Mouse (Mus musculus): ENCODE results near the gene Gpat3. TPM values are rescaled to one million over a fixed set of nuclear protein-coding genes. Genes with fewer than 3 reads are reported as not detected.

Gene Gpat3
- polyA plus RNA-seq, 1 experiment from 2014 or later, result 1.6 TPM

DNA sequence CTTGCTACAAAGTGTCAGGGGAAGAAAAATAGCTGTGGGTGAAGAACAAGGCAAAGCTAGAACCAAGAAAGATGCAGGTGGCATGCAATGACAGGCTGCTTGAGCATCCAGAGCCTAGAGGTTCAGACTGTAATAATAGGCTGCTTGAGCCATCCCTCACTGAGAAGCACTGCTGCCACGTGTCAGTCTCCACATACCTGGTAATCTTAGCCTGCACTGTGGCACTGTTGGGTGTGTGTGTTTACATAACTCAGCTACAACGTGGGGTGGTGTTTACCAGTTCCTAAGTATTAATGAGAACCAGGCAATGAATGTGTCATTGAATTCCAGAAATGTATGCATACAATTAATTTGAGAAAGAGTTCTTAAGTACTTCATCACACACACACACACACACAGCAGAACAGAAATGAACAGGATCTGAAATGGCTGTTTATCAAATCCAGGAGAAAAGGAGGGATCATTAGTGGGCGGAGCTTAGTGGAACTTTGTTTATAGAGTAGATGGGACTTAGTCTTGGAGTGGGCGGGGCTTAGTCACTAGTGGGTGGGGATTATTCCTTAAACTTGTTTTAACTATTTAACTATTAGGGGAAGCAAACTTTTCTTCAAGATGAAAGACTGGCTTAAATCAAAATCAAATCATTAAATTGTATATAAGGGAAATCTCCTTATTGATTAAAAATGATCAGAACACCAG, 23.8 kb downstream of the Gpat3 start:
- Histone ChIP-seq H3K9ac (ENCODE audit: low read depth, low read length) (no peak overlapping the region), H3K4me1 (ENCODE audit: control insufficient read depth, insufficient read depth, low read depth, low read length) (no peaks in the 10 kb centered on the region), H3K27me3 (replicated peaks; ENCODE audit: control insufficient read depth, insufficient read depth, low read length) (no peaks in the 10 kb centered on the region), H3K4me3 (ENCODE audit: low read length) (no peak overlapping the region), H3K9me3 (ENCODE audit: control insufficient read depth, low read length) (no peaks in the 10 kb centered on the region), H3K27ac (ENCODE audit: low read depth, low read length) (no peak overlapping the region), H3K36me3 (ENCODE audit: control insufficient read depth, insufficient read depth, low read length) (no peaks in the 10 kb centered on the region), H3K4me2 (ENCODE audit: low read length) (no peak overlapping the region)
- 77% methylated on average over 4 of the region's 4 CpGs for WGBS
- ATAC-seq, result no peak

DNA sequence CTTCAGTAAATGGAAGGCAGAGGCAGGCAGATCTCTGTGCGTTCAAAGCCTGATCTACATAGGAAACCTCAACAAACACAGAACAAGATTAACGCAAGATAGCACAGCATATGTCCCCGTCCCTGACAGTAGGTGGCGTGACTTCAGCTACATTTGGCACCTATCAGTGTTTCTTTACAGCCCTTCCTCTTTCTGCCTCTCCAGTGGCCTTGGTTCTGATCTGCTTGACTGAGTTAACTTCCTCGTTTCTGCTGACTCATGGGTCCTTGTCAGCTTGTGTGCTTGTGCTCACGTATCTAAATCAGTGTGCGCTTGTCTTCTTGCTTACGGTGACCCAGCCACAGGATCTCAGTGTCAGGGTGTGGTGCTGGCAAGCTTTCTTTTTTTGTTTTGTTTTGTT, 26.5 kb downstream of the Gpat3 start:
- H3K4me3 ChIP-seq (ENCODE audit: low read length), result no peak overlapping the region
- H3K4me1 ChIP-seq (ENCODE audit: control insufficient read depth, insufficient read depth, low read depth, low read length), result no peaks in the 10 kb centered on the region
- H3K9ac ChIP-seq (ENCODE audit: low read depth, low read length), result no peak overlapping the region
- H3K36me3 ChIP-seq (ENCODE audit: control insufficient read depth, insufficient read depth, low read length), result no peaks in the 10 kb centered on the region
- no peak overlapping the region for H3K27ac ChIP-seq (ENCODE audit: low read depth, low read length)
- no peak overlapping the region for H3K4me2 ChIP-seq (ENCODE audit: low read length)
- H3K9me3 ChIP-seq (ENCODE audit: control insufficient read depth, low read length), result no peaks in the 10 kb centered on the region
- H3K27me3 ChIP-seq (replicated peaks; ENCODE audit: control insufficient read depth, insufficient read depth, low read length), result no peaks in the 10 kb centered on the region
- ATAC-seq, result no peak
- WGBS, result 85% methylated on average over 8 of the region's 8 CpGs

DNA sequence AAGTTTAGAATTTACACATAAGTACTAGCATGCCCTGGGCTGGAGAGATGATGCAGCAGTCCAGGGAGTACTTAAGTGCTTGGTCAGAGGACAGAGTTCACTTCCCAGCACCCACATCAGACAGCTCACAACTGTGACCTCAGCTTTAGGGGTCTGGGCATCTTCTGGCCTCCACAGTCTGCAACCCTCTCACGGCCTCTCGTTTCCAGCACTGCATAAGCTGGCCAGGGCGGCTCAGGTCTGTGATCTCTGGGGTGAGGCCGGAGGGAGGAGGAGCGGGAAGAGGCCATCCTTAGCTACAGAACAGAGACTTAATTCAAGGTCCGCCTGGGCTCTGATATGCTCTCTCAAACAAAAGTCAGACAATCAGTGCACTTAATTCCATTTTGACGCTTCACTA, 29.2 kb downstream of the Gpat3 start:
- no peaks in the 10 kb centered on the region for H3K9me3 ChIP-seq (ENCODE audit: control insufficient read depth, low read length)
- H3K36me3 ChIP-seq (ENCODE audit: control insufficient read depth, insufficient read depth, low read length), result no peaks in the 10 kb centered on the region
- H3K4me3 ChIP-seq (ENCODE audit: low read length), result no peak overlapping the region
- no peak for ATAC-seq
- no peak overlapping the region for H3K4me2 ChIP-seq (ENCODE audit: low read length)
- H3K9ac ChIP-seq (ENCODE audit: low read depth, low read length), result no peak overlapping the region
- no peak overlapping the region for H3K27ac ChIP-seq (ENCODE audit: low read depth, low read length)
- no peaks in the 10 kb centered on the region for H3K27me3 ChIP-seq (replicated peaks; ENCODE audit: control insufficient read depth, insufficient read depth, low read length)
- 62% methylated on average over 7 of the region's 7 CpGs for WGBS
- H3K4me1 ChIP-seq (ENCODE audit: control insufficient read depth, insufficient read depth, low read depth, low read length), result no peaks in the 10 kb centered on the region

DNA sequence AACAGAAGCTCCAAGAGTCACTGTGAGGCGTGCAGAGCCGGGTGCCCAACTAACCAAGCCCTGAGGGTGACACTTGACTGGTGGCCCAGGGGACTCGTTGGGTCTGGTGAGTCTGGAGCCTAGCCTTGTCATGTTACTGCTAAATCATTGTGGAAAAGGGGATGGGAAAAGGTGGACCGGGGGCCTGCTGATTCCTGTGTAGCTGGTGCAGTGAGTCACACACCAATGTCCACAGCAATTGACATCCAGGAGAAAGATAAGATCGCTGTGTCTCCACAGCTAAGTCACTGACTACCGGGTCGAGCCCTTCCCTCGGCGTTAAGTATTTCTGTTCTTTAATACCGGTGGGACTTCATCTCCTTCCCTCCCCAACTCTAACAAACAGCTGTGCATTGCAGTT, 29.7 kb downstream of the Gpat3 start:
- Histone ChIP-seq H3K27me3 (replicated peaks; ENCODE audit: control insufficient read depth, insufficient read depth, low read length) (no peaks in the 10 kb centered on the region), H3K36me3 (ENCODE audit: control insufficient read depth, insufficient read depth, low read length) (no peaks in the 10 kb centered on the region), H3K9ac (ENCODE audit: low read depth, low read length) (no peak overlapping the region), H3K4me1 (ENCODE audit: control insufficient read depth, insufficient read depth, low read depth, low read length) (no peaks in the 10 kb centered on the region), H3K9me3 (ENCODE audit: control insufficient read depth, low read length) (no peaks in the 10 kb centered on the region), H3K4me3 (ENCODE audit: low read length) (no peak overlapping the region), H3K27ac (ENCODE audit: low read depth, low read length) (no peak overlapping the region), H3K4me2 (ENCODE audit: low read length) (no peak overlapping the region)
- WGBS, result 84% methylated on average over 10 of the region's 10 CpGs
- no peak for ATAC-seq

DNA sequence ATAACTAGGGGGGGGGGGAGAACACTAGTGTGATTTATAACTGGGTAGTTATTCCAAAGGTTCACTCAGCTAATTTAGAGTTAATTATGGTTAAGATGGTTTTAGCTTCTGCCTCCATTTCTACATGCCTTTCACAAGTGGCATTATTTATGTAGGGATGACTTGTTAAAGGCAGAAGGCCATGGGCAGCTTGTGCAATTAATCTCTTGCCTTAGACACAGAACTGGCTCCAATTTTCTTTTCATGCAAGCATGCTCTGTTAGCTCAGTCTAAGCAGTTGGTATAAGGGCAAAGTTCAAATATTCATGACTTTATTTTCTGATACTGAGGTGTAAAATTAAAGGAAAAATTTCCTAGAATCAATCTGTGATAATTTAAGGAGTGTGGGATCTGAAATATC, 31.5 kb downstream of the Gpat3 start:
- no peak overlapping the region for H3K4me3 ChIP-seq (ENCODE audit: low read length)
- no peaks in the 10 kb centered on the region for H3K36me3 ChIP-seq (ENCODE audit: control insufficient read depth, insufficient read depth, low read length)
- no peak overlapping the region for H3K27ac ChIP-seq (ENCODE audit: low read depth, low read length)
- H3K27me3 ChIP-seq (replicated peaks; ENCODE audit: control insufficient read depth, insufficient read depth, low read length), result no peaks in the 10 kb centered on the region
- H3K4me1 ChIP-seq (ENCODE audit: control insufficient read depth, insufficient read depth, low read depth, low read length), result no peaks in the 10 kb centered on the region
- no peak overlapping the region for H3K9ac ChIP-seq (ENCODE audit: low read depth, low read length)
- no peaks in the 10 kb centered on the region for H3K9me3 ChIP-seq (ENCODE audit: control insufficient read depth, low read length)
- H3K4me2 ChIP-seq (ENCODE audit: low read length), result no peak overlapping the region
- no peak for ATAC-seq

DNA sequence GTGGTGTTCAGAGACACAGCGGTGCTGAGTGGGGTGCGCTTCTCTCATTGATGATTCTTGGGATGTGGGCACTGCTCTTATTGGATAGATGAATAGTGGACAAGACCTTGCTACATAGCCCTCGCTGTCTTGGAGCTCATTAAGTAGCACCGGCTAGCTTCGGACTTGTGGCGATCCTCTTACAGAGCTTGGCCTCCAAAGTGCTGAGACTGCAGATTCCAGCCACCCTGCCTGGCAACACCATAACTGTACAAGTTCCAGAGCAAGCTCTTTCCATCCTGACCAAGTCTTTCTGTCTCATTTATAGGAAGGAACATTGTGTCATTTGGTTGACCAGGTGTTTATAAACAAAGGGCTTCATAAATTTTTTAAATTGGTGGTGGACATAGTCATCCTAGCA, 39.7 kb downstream of the Gpat3 start:
- Histone ChIP-seq H3K27ac (ENCODE audit: low read depth, low read length) (no peak overlapping the region), H3K36me3 (ENCODE audit: control insufficient read depth, insufficient read depth, low read length) (no peaks in the 10 kb centered on the region), H3K4me3 (ENCODE audit: low read length) (no peak overlapping the region), H3K9me3 (ENCODE audit: control insufficient read depth, low read length) (no peaks in the 10 kb centered on the region), H3K9ac (ENCODE audit: low read depth, low read length) (no peak overlapping the region), H3K27me3 (replicated peaks; ENCODE audit: control insufficient read depth, insufficient read depth, low read length) (no peaks in the 10 kb centered on the region), H3K4me2 (ENCODE audit: low read length) (no peak overlapping the region), H3K4me1 (ENCODE audit: control insufficient read depth, insufficient read depth, low read depth, low read length) (no peaks in the 10 kb centered on the region)
- ATAC-seq, result no peak
- WGBS, result 70% methylated on average over 6 of the region's 6 CpGs

DNA sequence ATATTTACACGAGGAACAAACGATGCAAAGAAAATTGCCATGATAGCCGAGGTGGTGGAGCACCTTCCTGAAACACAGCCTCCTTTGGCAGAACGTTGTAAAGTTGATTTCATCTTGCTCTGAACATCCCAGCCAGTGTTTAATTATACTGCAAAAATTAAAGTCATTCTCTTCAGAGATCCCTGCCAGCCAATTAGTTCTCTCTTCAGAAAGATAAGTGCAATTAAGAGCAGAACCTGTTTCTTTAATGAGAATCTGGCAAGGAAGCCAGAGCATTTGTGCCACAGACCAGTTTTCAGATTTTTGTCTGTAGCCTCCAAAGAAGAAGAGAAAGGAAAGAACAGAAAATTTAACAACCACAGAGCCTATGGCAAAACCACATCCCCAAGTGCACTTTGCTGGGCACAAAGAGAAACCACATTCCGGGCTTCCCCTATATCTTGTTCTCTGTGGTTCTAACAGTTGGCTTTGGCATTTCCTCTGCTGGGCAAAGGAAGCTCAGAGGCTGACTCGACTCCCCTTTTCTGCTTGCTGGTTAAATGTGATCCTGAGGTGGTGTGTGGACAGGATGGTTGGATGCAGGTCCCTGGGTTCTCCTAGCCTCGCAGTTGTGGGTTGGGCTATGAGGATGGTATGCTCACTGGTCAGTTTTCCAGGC, 40.9 kb downstream of the Gpat3 start:
- WGBS, result 76% methylated on average over 7 of the region's 7 CpGs
- Histone ChIP-seq H3K4me3 (ENCODE audit: low read length) (no peak overlapping the region), H3K4me1 (ENCODE audit: control insufficient read depth, insufficient read depth, low read depth, low read length) (no peaks in the 10 kb centered on the region), H3K27me3 (replicated peaks; ENCODE audit: control insufficient read depth, insufficient read depth, low read length) (no peaks in the 10 kb centered on the region), H3K9ac (ENCODE audit: low read depth, low read length) (no peak overlapping the region), H3K9me3 (ENCODE audit: control insufficient read depth, low read length) (peaks cover 4% of the 10 kb centered on the region; the same call in 1 of the 2 replicates), H3K27ac (ENCODE audit: low read depth, low read length) (no peak overlapping the region), H3K36me3 (ENCODE audit: control insufficient read depth, insufficient read depth, low read length) (no peaks in the 10 kb centered on the region), H3K4me2 (ENCODE audit: low read length) (no peak overlapping the region)
- no peak for ATAC-seq

DNA sequence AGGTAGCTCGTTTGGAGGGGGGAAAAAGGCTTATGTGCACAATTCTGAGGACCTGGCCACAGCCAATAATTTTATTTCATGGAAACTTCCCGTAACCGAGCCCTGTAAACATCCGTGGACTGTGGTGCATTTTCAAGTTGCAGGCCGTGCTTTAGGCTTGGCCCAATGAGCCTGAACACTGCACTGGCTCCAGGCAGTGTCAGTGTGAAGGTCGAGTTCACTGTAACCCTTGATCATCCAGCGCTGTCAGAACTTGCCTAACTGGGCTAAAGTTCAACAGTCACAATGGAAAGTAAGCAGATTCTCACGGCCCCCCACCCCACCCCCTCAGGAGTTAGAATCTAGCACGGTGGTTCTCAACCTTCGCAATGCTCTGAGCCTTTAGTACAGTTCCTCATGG, 50.7 kb downstream of the Gpat3 start:
- 78% methylated on average over 10 of the region's 10 CpGs for WGBS
- Histone ChIP-seq H3K36me3 (ENCODE audit: control insufficient read depth, insufficient read depth, low read length) (no peaks in the 10 kb centered on the region), H3K4me3 (ENCODE audit: low read length) (no peak overlapping the region), H3K4me2 (ENCODE audit: low read length) (no peak overlapping the region), H3K4me1 (ENCODE audit: control insufficient read depth, insufficient read depth, low read depth, low read length) (no peaks in the 10 kb centered on the region), H3K9ac (ENCODE audit: low read depth, low read length) (no peak overlapping the region), H3K9me3 (ENCODE audit: control insufficient read depth, low read length) (peaks cover 9% of the 10 kb centered on the region; the same call in 1 of the 2 replicates), H3K27me3 (replicated peaks; ENCODE audit: control insufficient read depth, insufficient read depth, low read length) (no peaks in the 10 kb centered on the region), H3K27ac (ENCODE audit: low read depth, low read length) (no peak overlapping the region)
- no peak for ATAC-seq

DNA sequence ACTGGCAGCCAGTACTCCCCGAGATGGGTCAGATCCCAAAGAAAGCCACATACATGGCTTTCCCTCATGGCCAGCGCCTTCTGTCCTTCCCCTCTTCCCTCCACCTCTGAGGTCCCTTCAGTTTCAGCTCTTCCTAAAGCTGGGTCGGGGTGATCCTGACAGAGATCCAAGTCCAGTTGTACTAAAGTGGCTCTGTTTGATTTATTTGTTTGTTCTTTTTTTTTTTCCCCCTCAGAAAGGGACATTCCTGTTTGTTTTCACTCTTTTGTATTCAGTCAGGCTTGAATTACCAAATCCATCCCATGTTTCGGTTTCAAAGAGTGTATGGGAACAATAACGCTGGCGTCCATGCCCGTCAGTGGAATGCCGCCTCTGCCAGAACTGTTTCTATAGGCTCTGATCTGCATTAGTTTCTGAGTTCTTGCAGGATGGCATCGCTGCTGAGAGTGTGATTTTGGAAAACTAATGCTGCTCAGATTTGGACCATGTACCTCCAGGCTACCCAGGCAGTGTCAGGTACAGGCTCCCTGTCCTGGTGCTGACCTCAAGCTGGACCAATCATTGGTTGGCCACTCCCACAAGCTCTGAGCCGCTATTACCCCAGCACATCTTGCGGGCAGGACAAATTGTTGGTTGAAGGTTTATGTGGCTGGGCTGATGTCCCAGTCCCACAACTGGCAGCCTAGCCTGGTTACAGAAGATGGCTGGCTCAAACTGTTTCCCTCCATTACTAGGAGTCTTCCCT, 54.4 kb downstream of the Gpat3 start:
- Histone ChIP-seq H3K4me2 (ENCODE audit: low read length) (no peak overlapping the region), H3K9me3 (ENCODE audit: control insufficient read depth, low read length) (no peaks in the 10 kb centered on the region), H3K27me3 (replicated peaks; ENCODE audit: control insufficient read depth, insufficient read depth, low read length) (no peaks in the 10 kb centered on the region), H3K4me3 (ENCODE audit: low read length) (no peak overlapping the region), H3K4me1 (ENCODE audit: control insufficient read depth, insufficient read depth, low read depth, low read length) (no peaks in the 10 kb centered on the region), H3K9ac (ENCODE audit: low read depth, low read length) (no peak overlapping the region), H3K36me3 (ENCODE audit: control insufficient read depth, insufficient read depth, low read length) (no peaks in the 10 kb centered on the region), H3K27ac (ENCODE audit: low read depth, low read length) (no peak overlapping the region)
- no peak for ATAC-seq
- 64% methylated on average over 11 of the region's 11 CpGs for WGBS
